Mouse (Mus musculus) WW6 (cell line): ENCODE data around the gene Grrp1.
A peak's percentile ranks its signal among the peaks of the same experiment; 100 is the strongest.
"Not testable (repeated sequence)": the region's sequence is repeated elsewhere in the genome, so short reads cannot be mapped to it uniquely, and the experiment has no call there.

Experiments used
- DNase-seq: peaks from one replicate; pipeline ENCODE4 v3.0.0-alpha.2; 2013; ENCODE audit warnings: low read depth, low spot score

The Grrp1 gene

GRCm38 (mm10) chr4:134269622-134270021, 15.7 kb upstream of the Grrp1 start:
- not testable (repeated sequence) for DNase-seq

DNA sequence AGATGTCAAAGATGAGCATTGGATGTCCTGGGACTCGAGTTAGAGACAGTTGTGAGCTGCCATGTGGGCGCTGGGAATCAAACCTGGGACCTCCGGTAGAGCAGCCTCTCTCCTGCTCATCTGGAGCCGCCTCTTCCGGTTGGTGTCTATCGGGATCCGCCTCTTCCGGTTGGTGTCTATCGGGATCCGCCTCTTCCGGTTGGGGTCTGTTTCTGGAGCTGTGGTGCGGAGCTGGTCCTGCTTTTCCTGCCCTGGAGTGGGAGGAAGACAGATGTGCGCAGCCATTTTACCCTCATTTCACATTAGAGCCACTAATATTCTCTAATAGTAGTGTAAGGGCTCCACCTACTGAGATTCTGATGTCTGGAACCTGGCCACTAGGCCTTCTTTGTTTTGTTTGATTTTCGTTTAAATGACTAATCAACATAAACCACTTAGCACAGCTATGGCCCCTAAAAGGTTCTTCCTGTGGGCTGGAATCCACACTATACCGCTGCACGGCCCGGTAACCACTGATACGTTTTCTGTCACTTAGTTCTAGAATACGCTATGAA, 14.3 kb upstream of the Grrp1 start:
- DNase-seq: no peak

DNA sequence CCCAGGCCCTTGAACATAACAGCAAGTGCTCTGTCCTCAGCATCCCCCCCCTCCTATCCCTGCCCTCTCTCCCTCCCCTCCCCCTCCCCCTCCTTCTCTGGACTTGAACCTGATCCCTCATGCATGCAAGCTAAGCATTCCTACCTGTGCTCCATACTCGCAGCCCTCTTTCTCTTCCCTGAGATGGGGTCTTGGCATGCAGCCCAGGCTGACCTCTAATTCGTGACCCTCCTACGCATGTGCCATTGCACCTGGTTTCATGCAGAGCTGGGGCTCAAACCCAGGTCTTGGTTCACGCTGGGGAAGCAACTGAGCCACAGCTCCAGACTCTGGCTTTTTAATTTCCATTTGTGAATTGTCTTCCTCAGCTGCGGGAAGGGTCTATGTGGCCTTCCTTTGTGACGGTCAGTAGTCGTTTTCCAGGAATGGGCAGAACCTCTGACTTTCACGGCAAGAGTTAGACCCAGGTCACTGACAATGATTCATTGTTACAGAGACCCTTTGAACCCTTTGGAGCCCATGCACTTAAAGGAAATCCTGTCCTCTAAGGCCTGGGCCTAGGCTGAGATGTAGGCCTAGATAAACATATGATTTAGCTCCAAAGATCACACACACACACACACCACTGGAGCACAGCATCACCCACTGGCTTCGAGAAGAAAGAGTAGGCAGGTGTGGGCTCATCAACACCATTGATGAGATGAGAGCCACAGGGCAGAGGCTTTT, 12.1 kb upstream of the Grrp1 start:
- no peak for DNase-seq

DNA sequence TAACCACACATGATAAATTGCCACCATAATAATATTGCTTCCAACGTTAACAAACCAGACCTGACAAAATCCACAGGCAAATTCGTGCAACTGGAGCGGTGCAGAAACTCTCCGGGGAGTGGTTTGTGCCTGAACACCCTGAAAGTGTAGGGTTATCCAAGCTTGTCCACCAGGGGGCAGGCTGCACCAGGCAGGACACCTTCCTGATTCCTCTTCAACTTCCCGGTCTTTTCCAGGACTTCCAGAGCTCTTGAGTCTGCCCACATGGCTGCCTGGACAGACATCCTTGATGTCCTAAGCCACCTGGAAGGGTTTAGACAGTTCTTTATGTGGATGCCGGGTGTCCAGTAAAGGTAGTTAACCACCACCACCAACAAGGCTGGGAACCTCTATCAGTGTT, 9.3 kb upstream of the Grrp1 start:
- no peak for DNase-seq

DNA sequence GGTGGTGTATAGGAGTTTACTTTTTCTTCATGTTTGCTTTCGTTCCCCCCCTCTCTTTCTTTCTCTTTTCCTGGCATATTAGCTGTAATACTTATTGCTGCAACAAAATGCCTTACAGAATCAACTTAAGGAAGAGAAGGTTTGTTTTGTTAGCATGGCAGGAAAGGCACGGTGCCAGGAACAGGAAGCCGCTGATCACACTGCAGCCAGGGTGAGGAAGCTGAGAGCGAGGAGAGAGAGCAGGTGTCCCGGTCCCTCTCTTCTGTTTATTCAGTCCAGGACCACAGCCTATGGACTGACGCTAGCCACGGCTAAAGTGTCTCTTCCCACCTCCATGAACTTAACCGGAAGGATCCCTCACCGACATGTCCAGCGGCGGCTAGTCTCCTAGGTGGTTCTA, 4.4 kb upstream of the Grrp1 start:
- DNase-seq: no peak

DNA sequence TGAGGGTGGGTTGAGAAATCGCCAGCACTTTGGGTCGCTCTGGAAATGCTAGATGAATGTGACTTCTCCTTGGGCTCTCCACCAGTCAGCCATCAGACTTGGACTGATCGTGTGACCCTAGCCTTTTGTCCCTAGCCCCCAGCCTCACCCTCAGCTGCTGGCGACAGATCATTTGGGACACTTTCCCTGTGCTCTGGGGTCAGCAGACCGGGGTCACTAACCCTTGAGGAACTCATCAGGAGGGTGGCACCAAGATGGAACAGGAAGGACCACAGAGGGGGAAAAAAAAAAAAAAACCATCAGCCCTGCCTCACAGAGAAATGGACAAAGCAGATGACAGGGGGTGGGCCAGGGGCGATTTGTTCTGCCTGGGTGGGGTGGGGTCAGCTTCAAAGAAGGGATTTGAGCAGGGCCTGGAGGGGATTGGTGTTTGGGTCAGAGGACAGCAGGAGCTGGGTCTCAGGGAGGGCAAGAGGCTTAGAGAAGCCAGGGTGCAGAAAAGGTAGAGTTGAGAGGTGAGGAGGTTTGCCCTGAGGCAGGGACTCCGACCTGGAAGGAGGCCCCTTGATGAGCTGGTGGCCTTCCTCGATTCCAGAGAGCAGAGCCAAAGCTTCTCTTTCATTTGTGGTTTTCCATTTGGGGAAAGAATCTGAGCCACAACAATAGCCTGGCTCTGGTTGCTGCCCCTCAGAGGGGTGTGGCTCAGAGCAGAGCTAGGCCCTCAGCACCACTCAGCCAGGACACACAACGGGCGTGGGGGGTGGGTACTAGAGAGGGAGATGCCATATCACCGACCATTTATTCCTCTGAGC, 3.5 kb upstream of the Grrp1 start:
- no peak for DNase-seq

- DNase-seq: no peak
Observed at GRCm38 (mm10) chr4:134256407-134257197, 2.7 kb upstream of the Grrp1 start.

- no peak for DNase-seq
Observed at GRCm38 (mm10) chr4:134255854-134256253, 1.9 kb upstream of the Grrp1 start.

DNA sequence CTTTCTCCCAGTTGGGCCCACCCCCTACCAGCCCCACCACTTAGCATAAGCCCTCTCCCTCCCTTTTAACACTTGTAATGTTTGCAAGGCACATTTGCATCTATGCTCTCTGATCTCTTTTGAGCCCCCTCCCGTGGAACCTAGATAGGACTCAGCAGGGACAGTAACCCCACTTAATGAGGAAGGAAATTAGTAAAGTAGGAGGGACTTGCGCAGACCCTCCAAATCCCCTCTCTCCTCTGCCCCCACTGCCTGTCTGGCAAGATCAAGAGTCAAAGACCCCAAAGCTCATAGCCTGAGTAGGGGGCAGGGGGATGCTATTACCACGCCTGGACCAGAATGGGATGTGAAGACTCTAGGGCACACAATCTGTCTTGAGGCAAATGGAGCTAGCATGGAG, 929 bp upstream of the Grrp1 start:
- no peak for DNase-seq

GRCm38 (mm10) chr4:134252911-134253721, 790 bp downstream of the Grrp1 start:
- DNase-seq: no peak

GRCm38 (mm10) chr4:134252131-134252910, 1.6 kb downstream of the Grrp1 start:
- no peak for DNase-seq

DNA sequence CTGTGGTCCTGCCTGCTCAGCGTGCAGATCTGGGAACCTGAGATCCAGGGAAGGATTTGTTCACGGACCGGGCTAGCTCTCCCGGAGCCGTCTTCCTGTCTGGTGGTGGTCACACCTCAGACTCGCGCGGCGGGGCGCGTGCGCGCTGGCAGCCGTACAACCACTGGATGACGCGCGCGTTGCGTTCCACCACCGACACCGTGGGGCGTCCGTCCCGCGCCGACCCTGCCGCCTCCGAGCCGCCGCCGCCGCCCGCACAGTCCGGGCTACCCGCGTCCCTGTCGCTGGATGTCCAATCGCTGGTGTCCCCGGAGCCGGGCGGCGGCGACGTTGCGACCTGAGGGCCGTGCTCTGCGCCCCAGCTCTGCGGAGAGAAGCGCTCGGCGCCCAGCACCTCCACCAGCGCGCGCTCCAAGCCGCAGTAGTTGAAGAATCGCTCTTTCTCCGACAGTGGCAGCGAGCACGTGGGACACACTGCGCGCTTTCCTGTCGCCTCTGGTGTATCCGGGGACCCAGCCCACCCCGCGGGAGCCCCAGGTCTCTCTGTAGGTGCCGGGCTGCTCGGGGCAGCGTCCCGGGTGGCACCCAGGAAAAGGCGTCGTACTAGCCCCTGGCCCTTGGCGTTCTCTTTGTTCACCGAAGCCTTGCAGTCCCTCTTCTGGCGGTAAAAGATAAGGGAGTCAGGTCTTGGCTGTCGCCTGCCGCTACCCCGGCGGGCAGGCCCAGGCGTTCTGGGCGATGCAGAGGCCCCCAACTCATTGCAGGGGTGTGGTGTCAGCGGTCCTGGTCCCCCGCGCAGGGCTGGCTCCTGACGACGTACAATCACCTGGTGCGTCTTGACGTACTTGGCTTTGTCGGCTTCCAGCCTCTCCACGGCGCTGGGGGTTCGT, 2.4 kb downstream of the Grrp1 start:
- DNase-seq: no peak

GRCm38 (mm10) chr4:134250930-134251240, 3.0 kb downstream of the Grrp1 start:
- no peak for DNase-seq

DNA sequence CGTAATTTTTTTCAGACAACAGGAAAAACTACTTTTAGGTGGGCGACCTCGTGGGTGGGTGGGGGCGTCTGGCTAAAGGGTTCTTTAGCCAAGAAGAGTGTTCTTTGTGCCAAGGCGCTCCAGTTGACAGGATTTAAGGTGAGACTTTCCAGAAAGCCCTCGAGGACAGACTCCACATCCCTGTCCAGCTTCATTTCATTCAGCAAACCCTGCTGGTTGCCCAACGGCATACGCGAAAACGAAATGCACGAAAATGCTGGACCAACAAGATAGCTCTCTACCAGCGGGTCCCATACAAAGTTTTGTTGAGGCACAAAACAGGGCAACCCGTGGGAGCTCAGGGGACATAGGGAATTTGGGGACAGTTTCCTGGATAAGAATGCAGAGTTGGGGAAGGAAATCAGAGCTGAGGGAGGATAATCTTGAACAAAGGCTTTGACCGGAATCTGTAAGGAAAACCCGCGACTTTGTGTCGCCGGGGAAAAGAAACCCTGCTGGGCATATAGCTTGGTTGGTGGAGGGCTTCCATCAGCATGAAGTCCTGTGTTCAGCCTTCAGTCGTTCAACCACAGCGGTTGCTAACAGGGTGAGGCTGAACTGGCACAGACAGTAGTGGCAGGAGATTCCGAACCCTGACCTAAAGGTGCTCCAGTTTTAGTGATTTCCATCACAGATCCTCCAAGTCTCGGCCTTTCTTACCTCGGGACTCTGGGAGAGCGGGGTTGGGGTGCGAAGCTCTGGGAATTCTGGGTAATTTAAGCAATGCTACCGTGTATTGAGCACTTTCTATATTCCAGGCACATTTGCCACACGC, 3.6 kb downstream of the Grrp1 start:
- DNase-seq: no peak

GRCm38 (mm10) chr4:134249651-134250050, 4.3 kb downstream of the Grrp1 start:
- DNase-seq: no peak

DNA sequence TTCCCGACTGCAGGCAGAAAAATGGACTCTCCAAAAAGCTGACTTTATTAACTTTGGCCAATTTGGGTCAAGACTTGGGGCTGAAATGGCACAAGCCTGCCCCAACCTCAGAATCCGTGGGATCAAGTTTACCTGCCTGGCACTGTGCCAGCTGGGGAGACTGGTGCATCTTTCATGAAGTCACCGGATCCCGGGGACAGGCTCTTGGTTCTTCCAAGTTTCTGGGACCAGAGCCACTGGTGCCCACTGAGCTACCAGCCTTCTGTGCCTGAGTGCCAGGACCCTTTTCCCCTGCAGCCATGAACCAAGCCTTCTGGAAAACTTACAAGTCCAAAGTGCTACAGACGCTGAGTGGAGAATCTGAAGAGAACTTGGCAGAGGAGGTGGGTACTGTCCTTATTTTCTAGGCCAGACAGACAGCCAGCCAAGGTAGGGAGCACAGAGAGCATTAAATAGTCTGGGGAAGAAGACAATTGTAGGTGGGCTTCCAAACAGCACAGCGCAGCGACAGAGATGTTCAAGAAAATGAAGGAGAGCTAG, 7.1 kb downstream of the Grrp1 start, which contains the start of gene Gm30191:
Gene Gm30191 (plus strand): TSS at position 217 of the 540 bp plus-strand sequence.
- DNase-seq: no peak

- no peak for DNase-seq
Observed at GRCm38 (mm10) chr4:134246256-134246655, 7.7 kb downstream of the Grrp1 start.

DNA sequence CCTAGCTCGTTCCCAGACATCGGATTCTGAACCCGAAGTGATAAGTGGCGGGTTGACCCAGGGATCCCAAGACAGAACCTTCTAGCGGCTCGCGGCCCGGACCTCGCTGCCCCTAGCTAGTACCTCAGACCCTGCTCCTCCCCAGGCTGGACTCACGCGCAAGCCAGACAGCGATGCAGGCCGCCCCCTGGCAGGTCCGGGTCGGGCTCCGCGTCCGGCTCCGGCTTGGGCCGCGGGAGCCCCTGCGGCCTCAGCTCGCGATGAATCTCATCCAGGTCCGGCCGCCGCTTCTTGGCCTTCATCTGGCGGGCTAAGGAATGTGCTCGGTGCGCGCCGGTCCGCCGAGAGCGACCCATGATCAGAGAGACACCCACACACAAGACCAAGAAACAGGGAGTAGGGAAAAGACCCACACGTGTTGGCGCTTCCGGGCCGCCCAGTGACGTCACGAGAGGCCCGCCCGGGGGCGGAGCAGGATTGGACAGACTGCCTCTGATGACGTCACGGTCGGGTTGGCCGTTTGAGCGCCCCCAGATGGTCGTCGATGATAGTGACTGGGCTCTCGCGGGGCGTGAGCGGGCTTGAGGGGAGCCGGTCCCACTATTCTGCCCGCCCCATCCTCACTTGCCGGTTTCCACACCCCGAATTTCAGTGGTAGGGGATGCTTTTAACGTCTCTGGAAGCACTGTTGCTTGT, 8.6 kb downstream of the Grrp1 start, which contains the start of gene Zfp593:
Gene Zfp593 (minus strand): TSS at position 445 of the 696 bp plus-strand sequence.
- DNase-seq: peak; percentile 77
